Mouse (Mus musculus) myocyte (in vitro differentiated cells): ENCODE data around the gene Scmh1.

ENCODE experiments used
- MYOD1 ChIP-seq, 3 experiments: IDR thresholded peaks; one replicate each; pipeline ENCODE4 v1.6.1; 2011; ENCODE audit warnings: control low read depth in 2 of 3, low read depth in 2 of 3, mild to moderate bottlenecking in 2 of 3, moderate library complexity in 1 of 3; ENCODE audit not compliant: insufficient read length in 2 of 3, control insufficient read depth in 1 of 3
- TCF12 ChIP-seq: IDR thresholded peaks from one replicate; pipeline ENCODE4 v1.6.1; 2011; ENCODE audit warnings: mild to moderate bottlenecking, control low read depth; ENCODE audit not compliant: poor library complexity, insufficient read depth, severe bottlenecking
- USF1 ChIP-seq: IDR thresholded peaks from one replicate; pipeline ENCODE4 v1.6.1; 2011; ENCODE audit warnings: low read depth, mild to moderate bottlenecking, control low read depth, moderate library complexity

GRCm38 (mm10) chr4:120387968-120388367, 17.1 kb upstream of the Scmh1 start:
- TF ChIP-seq USF1 = no peak
- TF ChIP-seq MYOD1 (IDR thresholded peaks at IDR 0.05; ENCODE audit: control insufficient read depth in 1 of 3, insufficient read length in 2 of 3, low read depth in 2 of 3) = no peak
- no peak for TF ChIP-seq TCF12
